Mouse (Mus musculus) layer of hippocampus, adult 9-11 months (tissue): ENCODE results near the gene Gm10490.
"Not testable (repeated sequence)": the region's sequence is repeated elsewhere in the genome, so short reads cannot be mapped to it uniquely, and the experiment has no call there.

Experiments used
- DNase-seq: peaks from one replicate; pipeline ENCODE4 v3.0.0; 2022

The Gm10490 gene

GRCm38 (mm10) chrX:7909242-7909641 is at the start of gene Gm10490:
Gene Gm10490, plus strand, starts transcription at chrX:7909542.
- not testable (repeated sequence) for DNase-seq

GRCm38 (mm10) chrX:7863181-7863580 is 46.2 kb upstream of the Gm10490 start:
- no peak for DNase-seq

GRCm38 (mm10) chrX:7864551-7864950 is 44.8 kb upstream of the Gm10490 start:
- no peak for DNase-seq

- DNase-seq, result no peak
These were observed 44.0 kb upstream of the Gm10490 start for GRCm38 (mm10) chrX:7865343-7865742.

- DNase-seq, result no peak
These were observed 43.6 kb upstream of the Gm10490 start for GRCm38 (mm10) chrX:7865786-7866185.

- DNase-seq, result no peak
These were observed 42.2 kb upstream of the Gm10490 start for GRCm38 (mm10) chrX:7867141-7867540.

GRCm38 (mm10) chrX:7868506-7868905 is 40.8 kb upstream of the Gm10490 start:
- DNase-seq, result no peak

- DNase-seq, result no peak
These were observed 39.5 kb upstream of the Gm10490 start for GRCm38 (mm10) chrX:7869826-7870225.

GRCm38 (mm10) chrX:7878007-7878419 is 31.3 kb upstream of the Gm10490 start, which contains the start of gene Pim2:
Gene Pim2, plus strand, starts transcription at chrX:7878262.
- DNase-seq, result peak; percentile 90

- DNase-seq, result no peak
These were observed 30.8 kb upstream of the Gm10490 start for GRCm38 (mm10) chrX:7878495-7878894.

- DNase-seq, result peak; percentile 79
These were observed 29.5 kb upstream of the Gm10490 start for GRCm38 (mm10) chrX:7879819-7880218.

GRCm38 (mm10) chrX:7883841-7884567 is 25.3 kb upstream of the Gm10490 start, which contains the start of gene Slc35a2:
Gene Slc35a2, plus strand, starts transcription at chrX:7884028.
- DNase-seq, result peak; percentile 91

- no peak for DNase-seq
These were observed 11.1 kb upstream of the Gm10490 start for GRCm38 (mm10) chrX:7898211-7898610.

- peak; percentile 94 for DNase-seq
These were observed 10.2 kb upstream of the Gm10490 start, which contains the start of the genes Pqbp1 and Timm17b for GRCm38 (mm10) chrX:7898880-7899874. Gene Pqbp1, minus strand, starts transcription at chrX:7899269. Gene Timm17b, plus strand, starts transcription at chrX:7899357.

- DNase-seq, result no peak
These were observed 4.9 kb upstream of the Gm10490 start for GRCm38 (mm10) chrX:7904441-7904840.

- no peak for DNase-seq
These were observed 1.6 kb upstream of the Gm10490 start, which contains the start of gene Gm10491 for GRCm38 (mm10) chrX:7907735-7908134. Gene Gm10491, minus strand, starts transcription at chrX:7907835.

GRCm38 (mm10) chrX:7910473-7910872 is 1.1 kb downstream of the Gm10490 start:
- DNase-seq, result no peak

GRCm38 (mm10) chrX:7915669-7916068 is 6.3 kb downstream of the Gm10490 start:
- DNase-seq, result not testable (repeated sequence)

- not testable (repeated sequence) for DNase-seq
These were observed 8.6 kb downstream of the Gm10490 start for GRCm38 (mm10) chrX:7917960-7918359.

GRCm38 (mm10) chrX:7919601-7920383 is 10.4 kb downstream of the Gm10490 start, which contains the start of gene Pcsk1n:
Gene Pcsk1n, plus strand, starts transcription at chrX:7919822.
- peak; percentile 51 for DNase-seq

- DNase-seq, result no peak
These were observed 12.7 kb downstream of the Gm10490 start for GRCm38 (mm10) chrX:7922032-7922431.

GRCm38 (mm10) chrX:7926266-7926665 is 16.9 kb downstream of the Gm10490 start:
- no peak for DNase-seq
